Comparison of ENCODE assay signal across 10 mouse cellular contexts in the genomic region with DNA sequence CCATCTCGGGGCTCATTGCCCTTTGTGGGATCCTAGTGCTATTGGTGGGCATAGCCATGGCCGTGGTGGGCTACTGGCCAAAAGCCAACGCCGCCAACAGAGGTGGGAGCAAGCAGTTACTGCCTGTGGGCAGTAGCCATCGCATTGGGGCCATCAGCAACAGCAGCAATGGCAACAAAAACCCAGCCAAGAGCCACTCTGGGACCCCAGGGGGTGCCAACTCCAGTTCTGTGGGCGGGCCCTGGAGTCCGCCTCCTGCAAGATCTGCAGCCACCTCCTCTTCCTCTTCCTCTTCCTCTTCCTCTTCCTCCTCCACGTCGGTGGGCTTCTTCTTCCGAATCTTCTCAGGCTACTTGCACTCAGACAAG. TPM values are rescaled to one million over a fixed set of nuclear protein-coding genes. Genes with fewer than 3 reads are reported as not detected.
DNase-seq lines count a peak whose midpoint lies in the region; ATAC-seq and TF ChIP-seq lines count a peak whose summit lies in the region.
"Had no signal": no experiment of that assay in that cellular context is flagged by ENCODE, and none has a peak within 500 bp of the region (broad histone marks: within the 10 kb centered on the region; RNA-seq: fewer than 3 reads in every experiment).

No protein-coding gene starts in this region.

- ATAC-seq in limb, embryonic 11.5 days (ENCODE audit: insufficient number of reproducible peaks, low FRiP score, low TSS enrichment, low read depth) = no peak
- peak; percentile 5; the same call in 1 of the 2 replicates for ATAC-seq in stomach, postnatal 0 days (ENCODE audit: low FRiP score, low TSS enrichment)

- 15% methylated on average over 10 of the region's 10 CpGs for WGBS in limb, embryonic 11.5 days
- 15% methylated on average over 10 of the region's 10 CpGs for WGBS in stomach, postnatal 0 days

- peaks cover 53% of the 10 kb centered on the region for H3K27me3 ChIP-seq in limb, embryonic 11.5 days (ENCODE audit: control insufficient read depth, insufficient read depth, low read length)
- peaks cover 27% of the 10 kb centered on the region for H3K27me3 ChIP-seq in stomach, postnatal 0 days (ENCODE audit: control insufficient read depth, insufficient read depth, low read length)
- H3K27me3 ChIP-seq: CH12.LX had no signal

- H3K4me1 ChIP-seq in limb, embryonic 11.5 days (ENCODE audit: control insufficient read depth, insufficient read depth, low read length) = peaks cover 15% of the 10 kb centered on the region
- H3K4me1 ChIP-seq in stomach, postnatal 0 days (replicated peaks; ENCODE audit: control insufficient read depth, insufficient read depth) = peaks cover 6% of the 10 kb centered on the region; the same call in 1 of the 2 replicates

- H3K4me3 ChIP-seq in limb, embryonic 11.5 days (ENCODE audit: low read depth, low read length) = peak overlapping the region; percentile 51
- peak overlapping the region; percentile 52; the same call in 1 of the 2 replicates for H3K4me3 ChIP-seq in stomach, postnatal 0 days (ENCODE audit: low read depth, low read length)

- no peaks in the 10 kb centered on the region for H3K9me3 ChIP-seq in limb, embryonic 11.5 days (ENCODE audit: control insufficient read depth, low read length)
- no peaks in the 10 kb centered on the region for H3K9me3 ChIP-seq in stomach, postnatal 0 days (ENCODE audit: control insufficient read depth, low read length)

- TF ChIP-seq EP300 in stomach, postnatal 0 days (optimal IDR thresholded peaks at IDR 0.05) = no peak

- peak; percentile 7 for DNase-seq in gastrocnemius, postnatal 10 days
- DNase-seq in gastrocnemius, postnatal 4 days (ENCODE audit: low spot score in 2 of 2) = no peak
- peak; percentile 11 for DNase-seq in right cerebral cortex, postnatal 25 days
- DNase-seq in right cerebral cortex, adult 2 months (ENCODE audit: low spot score in 2 of 2) = no peak
- DNase-seq in limb, embryonic 11.5 days (ENCODE audit: low spot score) = no peak
- DNase-seq in stomach, postnatal 0 days (ENCODE audit: low spot score) = no peak
- no peak for DNase-seq in gastrocnemius, adult 8-10 months (ENCODE audit: low spot score in 2 of 2)
- DNase-seq in B cell, adult 2 months = no peak

- no peak overlapping the region for H3K27ac ChIP-seq in limb, embryonic 11.5 days (replicated peaks; ENCODE audit: low read depth, low read length)
- H3K27ac ChIP-seq in stomach, postnatal 0 days (replicated peaks) = no peak overlapping the region

- H3K36me3 ChIP-seq in limb, embryonic 11.5 days (ENCODE audit: control insufficient read depth, insufficient read depth, low read length) = no peaks in the 10 kb centered on the region
- no peaks in the 10 kb centered on the region for H3K36me3 ChIP-seq in stomach, postnatal 0 days (ENCODE audit: control insufficient read depth, insufficient read depth, low read length)

- H3K9ac ChIP-seq in limb, embryonic 11.5 days (ENCODE audit: low read length) = no peak overlapping the region
- H3K9ac ChIP-seq in stomach, postnatal 0 days (ENCODE audit: low read length) = no peak overlapping the region

- peak overlapping the region; percentile 97 for H3K4me2 ChIP-seq in limb, embryonic 11.5 days (ENCODE audit: low read depth, severe bottlenecking)
- peak overlapping the region; percentile 99 for H3K4me2 ChIP-seq in stomach, postnatal 0 days (replicated peaks; ENCODE audit: low read depth)

- no peak for TF ChIP-seq CTCF in stomach, postnatal 0 days (IDR thresholded peaks at IDR 0.05; ENCODE audit: low read depth)

RNA-seq across cellular contexts. Expression of gene Tmem200c, which starts 14.1 kb away (rescaled TPM):
- 1 to 10 TPM in 1 of 2 experiments, under 1 TPM in 1; 0.42 to 1.2 TPM for total RNA-seq in gastrocnemius, postnatal 10 days (2021)
- total RNA-seq in gastrocnemius, postnatal 4 days (2021) = under 1 TPM; 0.47 to 0.54 TPM
- 0.99 and 1.3 TPM in 2 replicates for polyA plus RNA-seq in limb, embryonic 11.5 days (2014; fragmentation: Nextera tagmentation; extraction: Ambion mirVana)
- 0.15 and 0.16 TPM in 2 replicates for polyA plus RNA-seq in stomach, postnatal 0 days (2015; fragmentation: Nextera tagmentation; extraction: Ambion mirVana)
- total RNA-seq in gastrocnemius, adult 8-10 months (2022) = under 1 TPM; 0.07 to 0.25 (median 0.19) TPM
- total RNA-seq: CH12.LX; liver, adult 2 months had no signal
- polyA plus RNA-seq: liver, adult 2 months had no signal

Comparison
In these comparisons a context has a peak if more than half of its experiments do, and no peak if none do; other contexts are left out.
1. DNase-seq: peak in gastrocnemius, postnatal 10 days (single experiment) and right cerebral cortex, postnatal 25 days (single experiment); none in gastrocnemius, postnatal 4 days (0 of 2), right cerebral cortex, adult 2 months (0 of 2), limb, embryonic 11.5 days (single experiment), stomach, postnatal 0 days (single experiment), gastrocnemius, adult 8-10 months (0 of 2) and B cell, adult 2 months (0 of 2).